Mouse (Mus musculus): Measurements from ENCODE around the gene Lyplal1. TPM values are rescaled to one million over a fixed set of nuclear protein-coding genes. Genes with fewer than 3 reads are reported as not detected.

The Lyplal1 gene
- polyA plus RNA-seq, 1 experiment from 2014 or later, result 17.1 TPM

DNA sequence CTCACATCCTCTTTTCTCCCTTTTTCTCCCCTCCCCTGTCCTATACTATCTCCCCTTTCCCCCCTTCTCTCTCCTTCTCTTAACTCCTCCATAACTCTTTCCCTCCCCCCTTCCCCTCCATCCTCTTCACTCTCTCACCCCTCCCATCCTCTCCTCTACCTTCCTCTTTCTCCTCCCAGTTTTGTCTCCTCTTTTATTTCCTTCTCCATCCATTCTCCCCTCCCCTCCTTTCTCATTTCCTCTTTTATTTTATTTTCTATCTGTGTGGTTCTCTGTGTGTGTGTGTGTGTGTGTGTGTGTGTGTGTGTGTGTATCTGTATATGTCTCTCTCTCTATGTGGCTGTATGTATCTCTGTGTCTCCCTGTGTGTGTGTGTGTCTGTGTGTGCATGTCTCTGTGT is 6.6 kb upstream of the Lyplal1 start:
- Histone ChIP-seq H3K9me3 (replicated peaks) (no peaks in the 10 kb centered on the region), H3K27me3 (no peaks in the 10 kb centered on the region), H3K9ac (no peak overlapping the region), H3K4me3 (replicated peaks) (no peak overlapping the region), H3K36me3 (no peaks in the 10 kb centered on the region), H3K4me2 (replicated peaks) (no peak overlapping the region), H3K4me1 (no peaks in the 10 kb centered on the region), H3K27ac (replicated peaks) (no peak overlapping the region)
- no peak for ATAC-seq (ENCODE audit: insufficient number of reproducible peaks, low FRiP score, low TSS enrichment, low read depth)

DNA sequence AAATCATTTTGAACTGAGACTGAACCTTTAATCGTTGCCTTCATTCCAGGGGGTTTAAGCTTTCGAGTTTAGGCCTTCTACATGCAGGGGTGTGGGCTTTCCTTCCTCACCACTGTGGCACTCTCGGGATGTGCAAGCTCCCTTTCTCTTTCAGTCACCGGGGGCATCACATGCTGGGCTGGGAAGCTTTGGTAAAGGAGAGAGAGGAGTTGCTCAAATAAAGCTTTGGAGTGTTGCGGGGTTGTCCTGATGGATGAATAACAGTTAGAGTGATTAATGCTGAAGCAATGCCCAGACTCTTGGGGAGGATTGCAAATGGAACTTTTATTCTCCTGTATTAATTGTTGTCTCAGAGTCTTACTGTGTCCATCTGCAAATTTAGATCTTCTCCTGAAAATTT is 2.7 kb upstream of the Lyplal1 start:
- WGBS, result 48% methylated on average over 5 of the region's 5 CpGs
- Histone ChIP-seq H3K4me2 (replicated peaks) (no peak overlapping the region), H3K4me3 (replicated peaks) (no peak overlapping the region)

DNA sequence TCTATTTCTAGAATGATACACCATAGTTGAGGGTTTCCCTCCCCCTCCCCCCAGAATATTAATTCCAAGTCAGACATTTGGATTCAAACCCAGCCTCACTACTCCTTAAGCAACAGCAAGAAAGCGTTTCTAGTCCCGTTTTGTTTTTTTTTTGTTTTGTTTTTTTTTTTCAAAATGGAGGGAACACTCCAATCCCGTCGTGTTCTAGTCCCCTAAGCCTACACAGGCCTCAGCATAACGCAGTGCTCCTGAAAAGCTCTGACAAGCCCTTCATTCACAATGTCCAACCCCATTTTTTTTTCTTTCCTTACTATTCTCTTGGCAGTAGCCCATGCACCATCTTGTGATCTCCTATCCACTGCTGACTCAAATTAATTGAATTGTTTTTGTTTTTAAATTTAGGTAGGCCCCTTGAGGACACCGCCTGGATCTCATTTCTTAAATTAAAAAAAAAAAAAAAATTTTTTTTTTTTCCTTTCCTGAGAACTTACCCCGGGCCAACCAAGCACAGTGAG is 967 bp downstream of the Lyplal1 start:
- Histone ChIP-seq H3K36me3 (no peaks in the 10 kb centered on the region), H3K27me3 (no peaks in the 10 kb centered on the region), H3K4me1 (peaks cover 7% of the 10 kb centered on the region; the same call in 1 of the 2 replicates), H3K9ac (no peak overlapping the region), H3K9me3 (replicated peaks) (no peaks in the 10 kb centered on the region), H3K4me3 (replicated peaks) (peak overlapping the region; percentile 62), H3K4me2 (replicated peaks) (peak overlapping the region; percentile 76), H3K27ac (replicated peaks) (peak overlapping the region; percentile 76; the same call in 1 of the 2 replicates)
- ATAC-seq (ENCODE audit: insufficient number of reproducible peaks, low FRiP score, low TSS enrichment, low read depth), result no peak
- WGBS, result 53% methylated on average over 7 of the region's 7 CpGs

More for the DNA sequence above, 2.7 kb upstream of the Lyplal1 start:
- H3K27ac ChIP-seq (replicated peaks), result no peak overlapping the region
- H3K36me3 ChIP-seq, result no peaks in the 10 kb centered on the region
- H3K9me3 ChIP-seq (replicated peaks), result no peaks in the 10 kb centered on the region
- ATAC-seq (ENCODE audit: insufficient number of reproducible peaks, low FRiP score, low TSS enrichment, low read depth), result no peak
- H3K4me1 ChIP-seq, result peaks cover 7% of the 10 kb centered on the region; the same call in 1 of the 2 replicates
- H3K27me3 ChIP-seq, result no peaks in the 10 kb centered on the region
- no peak overlapping the region for H3K9ac ChIP-seq

DNA sequence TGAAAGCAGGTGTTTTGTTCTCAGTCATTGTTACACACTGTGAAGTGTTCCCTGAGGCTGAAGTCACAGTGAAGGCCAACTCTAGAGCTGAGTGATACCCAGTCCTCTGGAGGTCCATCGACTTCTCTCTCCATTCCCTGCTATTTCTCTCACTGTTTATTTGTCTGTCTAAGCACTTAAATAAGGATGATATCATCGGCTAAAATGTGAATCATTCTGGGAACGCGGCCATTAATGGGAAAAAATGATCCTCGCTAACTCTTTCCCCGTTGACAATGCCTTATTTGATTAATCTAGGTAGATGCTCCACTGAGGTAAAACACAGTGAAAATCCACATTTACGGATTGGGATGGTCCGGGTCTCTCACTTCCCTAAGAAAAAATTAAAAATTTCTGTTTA is 14.8 kb downstream of the Lyplal1 start:
- Histone ChIP-seq H3K36me3 (no peaks in the 10 kb centered on the region), H3K4me2 (replicated peaks) (no peak overlapping the region), H3K9ac (no peak overlapping the region), H3K9me3 (replicated peaks) (no peaks in the 10 kb centered on the region), H3K27me3 (no peaks in the 10 kb centered on the region), H3K4me1 (no peaks in the 10 kb centered on the region), H3K4me3 (replicated peaks) (no peak overlapping the region), H3K27ac (replicated peaks) (no peak overlapping the region)
- WGBS, result 88% methylated on average over 8 of the region's 8 CpGs
- no peak for ATAC-seq (ENCODE audit: insufficient number of reproducible peaks, low FRiP score, low TSS enrichment, low read depth)

DNA sequence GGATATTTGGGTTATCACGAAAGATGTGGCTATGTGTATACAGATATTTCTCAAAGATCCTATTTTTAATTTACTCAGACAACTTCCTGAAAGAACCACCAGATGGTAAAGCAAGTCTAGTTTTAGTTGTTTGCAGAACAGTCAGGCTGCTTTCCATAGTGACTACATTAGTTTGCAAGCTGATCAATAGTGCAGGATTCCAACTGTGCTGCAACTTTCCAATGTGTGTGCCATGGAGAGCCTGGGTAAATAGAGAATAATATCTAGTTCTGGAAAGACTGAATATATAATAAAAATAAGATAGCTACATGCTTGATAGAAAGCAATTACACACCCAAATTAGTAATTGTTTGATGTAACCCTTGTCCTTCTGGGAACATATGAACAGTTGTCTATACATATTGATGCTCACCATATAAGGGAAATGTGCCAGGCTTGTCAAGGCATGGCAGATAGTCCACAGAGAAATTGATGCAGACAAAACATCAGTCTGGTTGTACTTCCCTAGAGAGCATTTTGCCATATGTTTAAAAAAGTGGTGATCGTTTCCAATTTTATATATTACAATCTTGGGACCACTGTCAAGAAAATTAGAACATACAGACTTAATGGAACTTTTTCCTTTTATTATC is 50.7 kb downstream of the Lyplal1 start:
- H3K36me3 ChIP-seq, result no peaks in the 10 kb centered on the region
- ATAC-seq (ENCODE audit: insufficient number of reproducible peaks, low FRiP score, low TSS enrichment, low read depth), result no peak
- H3K4me1 ChIP-seq, result no peaks in the 10 kb centered on the region
- no peak overlapping the region for H3K27ac ChIP-seq (replicated peaks)
- H3K4me2 ChIP-seq (replicated peaks), result no peak overlapping the region
- no peak overlapping the region for H3K4me3 ChIP-seq (replicated peaks)
- no peak overlapping the region for H3K9ac ChIP-seq
- H3K9me3 ChIP-seq (replicated peaks), result no peaks in the 10 kb centered on the region
- no peaks in the 10 kb centered on the region for H3K27me3 ChIP-seq
- WGBS, result 69% methylated on average over 2 of the region's 2 CpGs

DNA sequence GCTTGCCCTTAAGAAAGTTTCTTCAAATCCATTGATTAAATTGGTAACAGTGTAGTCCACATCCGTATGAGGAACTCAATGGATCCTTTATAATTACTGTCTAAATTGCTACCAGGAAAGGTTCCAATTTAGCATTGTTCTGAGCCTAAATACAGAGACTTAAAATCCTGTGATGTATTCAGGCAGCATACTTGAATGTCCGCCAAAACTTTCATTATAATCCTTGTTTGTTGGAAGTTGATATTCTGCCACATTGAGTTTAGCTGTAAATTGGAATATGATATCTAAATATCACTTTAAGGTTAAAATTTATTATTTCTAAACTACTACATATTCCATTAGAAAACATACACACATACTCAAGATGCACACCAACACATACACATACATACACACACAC is 57.1 kb downstream of the Lyplal1 start:
- Histone ChIP-seq H3K27me3 (no peaks in the 10 kb centered on the region), H3K4me2 (replicated peaks) (no peak overlapping the region), H3K9me3 (replicated peaks) (no peaks in the 10 kb centered on the region), H3K27ac (replicated peaks) (no peak overlapping the region), H3K9ac (no peak overlapping the region), H3K36me3 (no peaks in the 10 kb centered on the region), H3K4me3 (replicated peaks) (no peak overlapping the region), H3K4me1 (peaks cover 3% of the 10 kb centered on the region; the same call in 1 of the 2 replicates)
- ATAC-seq (ENCODE audit: insufficient number of reproducible peaks, low FRiP score, low TSS enrichment, low read depth), result no peak
- WGBS, result 36% methylated on average over 2 of the region's 2 CpGs

DNA sequence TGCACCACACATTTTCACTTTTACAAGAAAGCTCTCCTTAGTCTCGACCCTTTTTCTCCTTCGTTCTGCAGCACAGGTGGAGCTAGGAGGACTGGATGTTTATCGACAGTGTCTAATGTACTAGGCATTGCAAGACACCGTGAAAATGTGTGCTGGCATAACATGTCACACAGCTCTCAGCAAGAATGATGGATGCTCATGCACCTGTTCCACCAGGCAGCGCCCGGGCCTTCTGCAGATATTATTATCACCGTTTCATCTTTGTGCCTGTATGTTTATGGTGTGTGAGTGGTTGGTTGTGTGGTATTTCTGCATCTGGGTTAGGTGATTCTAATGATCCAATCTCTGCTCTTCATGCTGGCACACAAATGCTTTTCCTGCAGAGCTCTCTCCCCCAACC is 62.9 kb downstream of the Lyplal1 start:
- no peak for ATAC-seq (ENCODE audit: insufficient number of reproducible peaks, low FRiP score, low TSS enrichment, low read depth)
- Histone ChIP-seq H3K27ac (replicated peaks) (no peak overlapping the region), H3K4me3 (replicated peaks) (no peak overlapping the region), H3K4me2 (replicated peaks) (no peak overlapping the region), H3K27me3 (no peaks in the 10 kb centered on the region), H3K9me3 (replicated peaks) (no peaks in the 10 kb centered on the region), H3K36me3 (no peaks in the 10 kb centered on the region), H3K4me1 (peaks cover 7% of the 10 kb centered on the region), H3K9ac (no peak overlapping the region)
- WGBS, result 67% methylated on average over 7 of the region's 7 CpGs

DNA sequence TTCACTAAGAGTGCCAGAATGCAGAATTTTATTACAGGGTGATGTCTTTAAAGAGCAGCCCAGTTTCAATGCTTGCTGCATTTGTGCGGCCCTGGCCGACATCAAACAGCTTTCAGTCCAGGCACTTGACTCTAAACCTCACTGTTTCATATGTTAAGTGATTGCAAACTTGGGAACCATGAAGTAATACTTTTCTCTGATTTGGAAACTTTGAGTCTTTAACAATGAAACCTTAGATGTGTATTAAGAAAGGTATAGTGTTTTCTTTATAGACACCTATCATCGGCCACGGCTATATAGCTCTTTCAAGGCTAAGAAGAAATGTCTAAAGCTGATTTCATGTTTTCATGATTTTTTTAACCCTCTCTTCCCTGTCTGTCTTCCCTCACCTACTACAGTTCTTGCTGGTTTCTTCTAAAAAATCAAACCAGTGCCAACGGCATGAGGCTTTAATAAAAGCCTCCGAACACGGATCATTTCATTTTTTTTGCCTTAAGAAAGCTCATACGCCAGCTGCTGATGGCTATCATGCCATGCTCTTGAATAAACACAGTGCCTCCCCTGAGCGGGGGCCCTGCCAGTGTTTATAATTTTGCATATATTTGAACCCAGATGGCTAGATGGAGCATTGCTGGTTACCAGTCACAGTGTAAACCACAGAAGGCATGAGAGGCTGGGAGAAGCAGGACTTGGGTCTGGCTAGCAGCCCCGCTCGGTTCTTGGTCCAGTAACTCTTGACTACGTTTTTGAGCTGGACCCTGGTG is 63.6 kb downstream of the Lyplal1 start:
- H3K27ac ChIP-seq (replicated peaks), result no peak overlapping the region
- ATAC-seq (ENCODE audit: insufficient number of reproducible peaks, low FRiP score, low TSS enrichment, low read depth), result no peak
- H3K9ac ChIP-seq, result no peak overlapping the region

DNA sequence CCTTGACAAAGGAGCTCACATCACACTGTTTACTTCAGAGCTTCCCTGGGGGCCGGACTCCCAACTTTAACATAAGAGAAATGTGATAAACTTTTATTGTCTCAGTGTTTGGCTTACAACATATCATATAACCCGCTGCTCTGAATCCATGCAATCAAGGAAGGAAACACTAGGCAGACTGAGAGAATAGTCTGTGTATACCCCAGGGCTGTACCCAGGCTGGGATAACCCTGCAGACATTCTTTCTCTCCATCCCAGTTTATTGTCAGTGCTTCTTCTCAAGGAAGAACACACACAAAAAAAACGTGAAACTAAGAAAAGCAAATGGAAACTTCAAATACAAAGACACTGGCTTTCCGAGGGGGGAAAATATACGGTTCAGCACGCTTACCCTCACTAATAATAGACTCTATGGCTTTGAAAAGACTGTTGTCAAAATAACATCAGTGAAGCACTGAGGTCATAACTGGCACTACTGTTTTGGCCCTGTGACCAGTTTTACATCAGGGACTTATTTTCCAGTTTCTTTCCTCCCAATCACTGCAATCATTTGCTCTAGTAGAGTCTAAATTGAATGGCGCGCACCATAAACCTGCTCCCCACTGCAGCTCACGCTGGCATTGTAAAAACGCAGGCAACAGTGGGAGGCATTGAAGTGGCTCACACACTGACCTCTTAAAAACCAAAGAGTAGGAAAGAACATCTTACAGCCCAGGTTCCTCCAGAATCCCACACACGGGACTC is 73.2 kb downstream of the Lyplal1 start:
- Histone ChIP-seq H3K4me2 (replicated peaks) (no peak overlapping the region), H3K9me3 (replicated peaks) (no peaks in the 10 kb centered on the region), H3K27me3 (no peaks in the 10 kb centered on the region), H3K4me3 (replicated peaks) (no peak overlapping the region), H3K27ac (replicated peaks) (no peak overlapping the region), H3K9ac (no peak overlapping the region), H3K4me1 (no peaks in the 10 kb centered on the region), H3K36me3 (no peaks in the 10 kb centered on the region)
- no peak for ATAC-seq (ENCODE audit: insufficient number of reproducible peaks, low FRiP score, low TSS enrichment, low read depth)
- 75% methylated on average over 11 of the region's 11 CpGs for WGBS

More for the DNA sequence above, 63.6 kb downstream of the Lyplal1 start:
- Histone ChIP-seq H3K4me3 (replicated peaks) (no peak overlapping the region), H3K4me2 (replicated peaks) (no peak overlapping the region), H3K4me1 (peaks cover 7% of the 10 kb centered on the region), H3K36me3 (no peaks in the 10 kb centered on the region), H3K27me3 (no peaks in the 10 kb centered on the region), H3K9me3 (replicated peaks) (no peaks in the 10 kb centered on the region)
- 41% methylated on average over 12 of the region's 12 CpGs for WGBS

DNA sequence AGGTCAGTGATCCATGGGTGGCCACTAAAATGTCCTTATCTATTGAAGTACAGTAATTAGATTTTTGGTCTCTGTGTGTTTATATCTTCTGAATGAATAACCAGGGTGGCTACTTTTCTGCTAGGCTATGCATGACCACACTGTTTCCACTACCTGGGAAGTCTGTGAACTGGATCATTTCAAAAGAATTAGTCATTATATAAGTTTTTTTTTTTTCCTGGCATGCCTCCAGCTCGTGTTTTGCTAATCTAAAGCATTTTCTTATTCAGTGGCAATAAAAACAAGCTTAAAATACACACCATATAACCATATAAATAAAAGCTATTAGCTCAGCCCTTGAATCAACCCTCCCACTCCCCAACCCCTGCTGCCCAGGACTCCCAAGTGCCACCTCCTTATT is 75.3 kb downstream of the Lyplal1 start:
- WGBS, result 48% methylated on average over 1 of the region's 1 CpGs
- ATAC-seq (ENCODE audit: insufficient number of reproducible peaks, low FRiP score, low TSS enrichment, low read depth), result no peak
- no peaks in the 10 kb centered on the region for H3K36me3 ChIP-seq

More for the DNA sequence above, 75.3 kb downstream of the Lyplal1 start:
- Histone ChIP-seq H3K9me3 (replicated peaks) (no peaks in the 10 kb centered on the region), H3K27me3 (no peaks in the 10 kb centered on the region), H3K4me2 (replicated peaks) (no peak overlapping the region), H3K4me3 (replicated peaks) (no peak overlapping the region), H3K27ac (replicated peaks) (no peak overlapping the region), H3K9ac (no peak overlapping the region), H3K4me1 (no peaks in the 10 kb centered on the region)
